Mouse (Mus musculus) embryo, embryonic 10 days (tissue): ENCODE results near the gene Wbp1l.

Experiments used
- DNase-seq: peaks from one replicate; pipeline ENCODE4 v3.0.0-alpha.2; 2015; ENCODE audit warnings: low spot score

Wbp1l gene

GRCm38 (mm10) chr19:46658851-46659250, 60.0 kb downstream of the Wbp1l start:
- no peak for DNase-seq

GRCm38 (mm10) chr19:46661511-46661910, 62.6 kb downstream of the Wbp1l start:
- DNase-seq: no peak

- DNase-seq: no peak
Measured at GRCm38 (mm10) chr19:46662214-46662613, 63.3 kb downstream of the Wbp1l start.

GRCm38 (mm10) chr19:46662784-46663183, 63.9 kb downstream of the Wbp1l start:
- DNase-seq: no peak

GRCm38 (mm10) chr19:46665474-46665873, 66.6 kb downstream of the Wbp1l start:
- peak; percentile 36 for DNase-seq

- no peak for DNase-seq
Measured at GRCm38 (mm10) chr19:46667300-46667699, 68.4 kb downstream of the Wbp1l start.

GRCm38 (mm10) chr19:46668263-46668662, 69.4 kb downstream of the Wbp1l start:
- DNase-seq: no peak

- DNase-seq: no peak
Measured at GRCm38 (mm10) chr19:46669802-46670201, 70.9 kb downstream of the Wbp1l start.

GRCm38 (mm10) chr19:46670691-46671090, 71.8 kb downstream of the Wbp1l start:
- peak; percentile 81 for DNase-seq

GRCm38 (mm10) chr19:46672766-46673418, 74.0 kb downstream of the Wbp1l start, which contains the start of gene Cyp17a1:
TSS of gene Cyp17a1 (minus strand) at chr19:46673172.
- DNase-seq: no peak

- no peak for DNase-seq
Measured at GRCm38 (mm10) chr19:46675641-46676040, 76.8 kb downstream of the Wbp1l start.

- no peak for DNase-seq
Measured at GRCm38 (mm10) chr19:46679720-46680383, 81.0 kb downstream of the Wbp1l start.

GRCm38 (mm10) chr19:46689460-46690372, 90.8 kb downstream of the Wbp1l start, which contains the start of gene Borcs7:
TSS of gene Borcs7 (plus strand) at chr19:46689906.
- peak; percentile 92 for DNase-seq

- DNase-seq: no peak
Measured at GRCm38 (mm10) chr19:46690387-46690786, 91.5 kb downstream of the Wbp1l start.

GRCm38 (mm10) chr19:46691078-46691477, 92.2 kb downstream of the Wbp1l start:
- DNase-seq: no peak

- DNase-seq: no peak
Measured at GRCm38 (mm10) chr19:46693146-46693545, 94.3 kb downstream of the Wbp1l start.

- DNase-seq: no peak
Measured at GRCm38 (mm10) chr19:46696482-46696881, 97.6 kb downstream of the Wbp1l start.

GRCm38 (mm10) chr19:46696943-46697342, 98.1 kb downstream of the Wbp1l start:
- DNase-seq: no peak

- no peak for DNase-seq
Measured at GRCm38 (mm10) chr19:46697840-46698517, 99.1 kb downstream of the Wbp1l start.

GRCm38 (mm10) chr19:46699011-46699481, 100.2 kb downstream of the Wbp1l start:
- no peak for DNase-seq

- DNase-seq: no peak
Measured at GRCm38 (mm10) chr19:46701156-46701555, 102.3 kb downstream of the Wbp1l start.
